ENCODE assay signal across 15 mouse cellular contexts in the genomic region with DNA sequence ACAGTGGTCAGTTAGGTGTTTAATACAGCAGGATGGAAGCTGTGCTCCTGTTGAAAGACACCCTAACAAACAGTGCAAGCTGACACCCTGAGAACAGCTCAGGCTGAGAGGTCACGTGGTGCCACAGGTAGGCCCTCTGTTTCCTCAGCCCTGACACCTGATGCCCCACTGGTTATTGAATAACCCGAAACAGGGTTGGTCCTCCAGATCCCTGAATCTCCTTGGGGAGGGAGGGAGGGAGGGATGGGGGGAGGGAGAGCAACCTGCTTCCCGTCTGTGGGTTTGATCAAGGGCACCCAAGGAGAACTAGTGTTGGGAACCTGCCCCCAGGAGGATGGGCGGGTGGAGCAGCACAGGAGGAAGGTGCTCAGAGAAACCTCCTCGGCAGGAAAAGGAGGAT. TPM values are rescaled to one million over a fixed set of nuclear protein-coding genes. Genes with fewer than 3 reads are reported as not detected.
DNase-seq lines count a peak whose midpoint lies in the region; ATAC-seq lines count a peak whose summit lies in the region.
"Had no signal": no experiment of that assay in that cellular context is flagged by ENCODE, and none has a peak within 500 bp of the region (broad histone marks: within the 10 kb centered on the region; RNA-seq: fewer than 3 reads in every experiment).

No protein-coding gene starts in this region.

- ATAC-seq in liver, embryonic 11.5 days (replicated peaks; ENCODE audit: low FRiP score), result no peak
- ATAC-seq in kidney, embryonic 14.5 days (ENCODE audit: low FRiP score, low TSS enrichment), result peak; percentile 86
- ATAC-seq in liver, embryonic 15.5 days (ENCODE audit: insufficient read depth), result peak; percentile 77
- peak; percentile 89 for ATAC-seq in stomach, embryonic 16.5 days (ENCODE audit: insufficient read depth, low FRiP score)
- ATAC-seq: forebrain, embryonic 16.5 days had no signal

- no peaks in the 10 kb centered on the region for H3K36me3 ChIP-seq in liver, embryonic 11.5 days (ENCODE audit: control insufficient read depth, insufficient read depth, low read length)
- no peaks in the 10 kb centered on the region for H3K36me3 ChIP-seq in kidney, embryonic 14.5 days (ENCODE audit: control insufficient read depth, insufficient read depth, low read length)
- no peaks in the 10 kb centered on the region for H3K36me3 ChIP-seq in liver, embryonic 15.5 days (replicated peaks)
- no peaks in the 10 kb centered on the region for H3K36me3 ChIP-seq in stomach, embryonic 16.5 days (ENCODE audit: control insufficient read depth, insufficient read depth, low read length)
- H3K36me3 ChIP-seq: neural tube, embryonic 12.5 days had no signal

- peaks cover 2% of the 10 kb centered on the region; the same call in 1 of the 2 replicates for H3K4me1 ChIP-seq in liver, embryonic 11.5 days (replicated peaks; ENCODE audit: control insufficient read depth, insufficient read depth, low read length)
- 0 out of 2 replicates have a peak, but pooled peaks cover 8% of the 10 kb centered on the region for H3K4me1 ChIP-seq in kidney, embryonic 14.5 days (ENCODE audit: control insufficient read depth, insufficient read depth, low read length)
- H3K4me1 ChIP-seq in liver, embryonic 15.5 days (replicated peaks), result peaks cover 7% of the 10 kb centered on the region
- H3K4me1 ChIP-seq in stomach, embryonic 16.5 days (ENCODE audit: control insufficient read depth, insufficient read depth, low read length), result no peaks in the 10 kb centered on the region
- H3K4me1 ChIP-seq: neural tube, embryonic 12.5 days had no signal

- no peak overlapping the region for H3K4me2 ChIP-seq in liver, embryonic 11.5 days
- no peak overlapping the region for H3K4me2 ChIP-seq in kidney, embryonic 14.5 days (replicated peaks; ENCODE audit: low read depth, low read length)
- no peak overlapping the region for H3K4me2 ChIP-seq in liver, embryonic 15.5 days
- no peak overlapping the region for H3K4me2 ChIP-seq in stomach, embryonic 16.5 days (ENCODE audit: low read depth, low read length)
- H3K4me2 ChIP-seq: midbrain, embryonic 11.5 days; neural tube, embryonic 12.5 days had no signal

- no peak overlapping the region for H3K4me3 ChIP-seq in liver, embryonic 11.5 days (ENCODE audit: low read depth, low read length)
- H3K4me3 ChIP-seq in kidney, embryonic 14.5 days (ENCODE audit: low read length), result no peak overlapping the region
- no peak overlapping the region for H3K4me3 ChIP-seq in liver, embryonic 15.5 days (replicated peaks)
- H3K4me3 ChIP-seq in stomach, embryonic 16.5 days (replicated peaks; ENCODE audit: low read length), result no peak overlapping the region
- H3K4me3 ChIP-seq: neural tube, embryonic 12.5 days had no signal

- no peak overlapping the region for H3K9ac ChIP-seq in liver, embryonic 11.5 days (ENCODE audit: low read depth, low read length)
- no peak overlapping the region for H3K9ac ChIP-seq in kidney, embryonic 14.5 days (ENCODE audit: low read depth, low read length)
- H3K9ac ChIP-seq in liver, embryonic 15.5 days, result no peak overlapping the region
- H3K9ac ChIP-seq in stomach, embryonic 16.5 days (ENCODE audit: low read length), result no peak overlapping the region
- H3K9ac ChIP-seq: neural tube, embryonic 12.5 days had no signal

- intact Hi-C loops in heart, postnatal 10 days (cut with DNase I), result no loop called here

- H3K9me3 ChIP-seq in liver, embryonic 11.5 days (ENCODE audit: control insufficient read depth, low read length), result no peaks in the 10 kb centered on the region
- no peaks in the 10 kb centered on the region for H3K9me3 ChIP-seq in kidney, embryonic 14.5 days (ENCODE audit: control insufficient read depth, low read length)
- H3K9me3 ChIP-seq in liver, embryonic 15.5 days (replicated peaks), result no peaks in the 10 kb centered on the region
- no peaks in the 10 kb centered on the region for H3K9me3 ChIP-seq in stomach, embryonic 16.5 days (replicated peaks; ENCODE audit: control insufficient read depth, low read length)
- H3K9me3 ChIP-seq: neural tube, embryonic 12.5 days had no signal

- H3K27ac ChIP-seq in liver, embryonic 11.5 days (ENCODE audit: low read depth, low read length), result no peak overlapping the region
- no peak overlapping the region for H3K27ac ChIP-seq in kidney, embryonic 14.5 days (ENCODE audit: low read depth, low read length)
- no peak overlapping the region for H3K27ac ChIP-seq in liver, embryonic 15.5 days (replicated peaks)
- H3K27ac ChIP-seq in stomach, embryonic 16.5 days (ENCODE audit: low read length), result peak overlapping the region; percentile 70
- H3K27ac ChIP-seq: neural tube, embryonic 12.5 days had no signal

- H3K27me3 ChIP-seq in liver, embryonic 11.5 days (replicated peaks; ENCODE audit: control insufficient read depth, insufficient read depth, low read length), result peaks cover 7% of the 10 kb centered on the region; the same call in 1 of the 2 replicates
- no peaks in the 10 kb centered on the region for H3K27me3 ChIP-seq in kidney, embryonic 14.5 days (ENCODE audit: control insufficient read depth, insufficient read depth, low read length)
- H3K27me3 ChIP-seq in liver, embryonic 15.5 days, result peaks cover 5% of the 10 kb centered on the region; the same call in 1 of the 2 replicates
- no peaks in the 10 kb centered on the region for H3K27me3 ChIP-seq in stomach, embryonic 16.5 days (ENCODE audit: control insufficient read depth, insufficient read depth, low read length)

- WGBS in liver, embryonic 11.5 days, result 39% methylated on average over 5 of the region's 5 CpGs
- 23% methylated on average over 5 of the region's 5 CpGs for WGBS in kidney, embryonic 14.5 days
- 25% methylated on average over 5 of the region's 5 CpGs for WGBS in liver, embryonic 15.5 days (ENCODE audit: insufficient replicate concordance)
- WGBS in stomach, embryonic 16.5 days, result 47% methylated on average over 5 of the region's 5 CpGs

- peak; percentile 32 for DNase-seq in liver
- no peak for DNase-seq in liver, embryonic 11.5 days (ENCODE audit: low spot score)
- DNase-seq in cerebellum, postnatal 36 days, result no peak
- DNase-seq in adrenal gland, postnatal 10 days, result no peak
- DNase-seq in heart, postnatal 10 days, result no peak
- DNase-seq: adrenal gland, adult 8-10 months; cerebellum, adult 18-20 months; heart, postnatal 14 days had no signal

RNA-seq across cellular contexts. Expression of a gene that starts 18.6 kb away (rescaled TPM):
- polyA plus RNA-seq in liver, embryonic 11.5 days (2014; fragmentation: Nextera tagmentation; extraction: Ambion mirVana), result 22.6 and 25.3 TPM in 2 replicates
- 68.7 and 82.2 TPM in 2 replicates for polyA plus RNA-seq in kidney, embryonic 14.5 days (2014; fragmentation: Nextera tagmentation; extraction: Ambion mirVana)
- polyA plus RNA-seq in liver, embryonic 15.5 days (2015; fragmentation: Nextera tagmentation; extraction: Ambion mirVana), result 5.4 and 6.1 TPM in 2 replicates
- 34.4 and 38.5 TPM in 2 replicates for polyA plus RNA-seq in stomach, embryonic 16.5 days (2015; fragmentation: Nextera tagmentation; extraction: Ambion mirVana)
- total RNA-seq in adrenal gland, postnatal 10 days (2021), result 10 to 100 TPM; 28.7 to 35.5 TPM
- 10 to 100 TPM; 49.0 to 58.4 TPM for total RNA-seq in heart, postnatal 10 days (2021)
- total RNA-seq: granulocyte monocyte progenitor cell, adult 5-6 weeks had no signal
